Mouse (Mus musculus) lung, adult 2 months (tissue): Measurements from ENCODE around the gene Htr5b.

Experiments used
- CTCF ChIP-seq: fragments of 200-500 bp; IDR thresholded peaks from 2 replicates; pipeline ENCODE4 v1.5.1; 2011; ENCODE audit warnings: mild to moderate bottlenecking, low read length, control low read depth; ENCODE audit not compliant: insufficient read depth
- POLR2A ChIP-seq: fragments of 200-500 bp; IDR thresholded peaks from 2 replicates; pipeline ENCODE4 v1.6.1; 2011; ENCODE audit warnings: low read depth, mild to moderate bottlenecking, control low read depth, low read length, borderline replicate concordance; ENCODE audit errors: extremely low read depth

- TF ChIP-seq CTCF: no peak
- TF ChIP-seq POLR2A: no peak
These were observed 31.2 kb downstream of the Htr5b start for GRCm38 (mm10) chr1:121497093-121497492.
